Mouse (Mus musculus): ENCODE measurements around the gene Cldn15.

- TF ChIP-seq SMC3 (IDR thresholded peaks at IDR 0.05; ENCODE audit: low read depth, low read length) (no peak), POLR2A (IDR thresholded peaks at IDR 0.05; ENCODE audit: low read depth, low read length) (no peak), RAD21 (IDR thresholded peaks at IDR 0.05; ENCODE audit: low read depth, low read length) (no peak), MAX (IDR thresholded peaks at IDR 0.05; ENCODE audit: low read length) (no peak), UBTF (IDR thresholded peaks at IDR 0.05; ENCODE audit: low read depth, low read length) (no peak), CTCF (conservative IDR thresholded peaks at IDR 0.05 in 1 of 2, IDR thresholded peaks at IDR 0.05 in 1 of 2; ENCODE audit: low read depth in 2 of 2, low read length in 2 of 2) (no peak), MEF2A (IDR thresholded peaks at IDR 0.05; ENCODE audit: borderline replicate concordance, low read depth, low read length) (no peak), POLR2AphosphoS2 (IDR thresholded peaks at IDR 0.05; ENCODE audit: low read depth, low read length) (no peak), KAT2A (IDR thresholded peaks at IDR 0.05; ENCODE audit: insufficient replicate concordance, low read length) (no peak), PAX5 (IDR thresholded peaks at IDR 0.05; ENCODE audit: low read length) (no peak), EP300 (IDR thresholded peaks at IDR 0.05; ENCODE audit: low read length) (no peak), MAFK (IDR thresholded peaks at IDR 0.05; ENCODE audit: insufficient replicate concordance, low read length) (no peak)
Observed at GRCm38 (mm10) chr5:136984828-136985227, 18.4 kb downstream of the Cldn15 start.
